Mouse (Mus musculus) heart, postnatal 25 days (tissue): ENCODE measurements around the gene Proca1. TPM values are rescaled to one million over a fixed set of nuclear protein-coding genes. Genes with fewer than 3 reads are reported as not detected.

ENCODE experiments used
- microRNA-seq: library from miRNA; unstranded; fragments of <30 nt; microRNA quantifications from one replicate; pipeline ENCODE4 v1.2.0, GENCODE M21; 2022
- total RNA-seq, 2 experiments: library from RNA; stranded (reverse); gene quantifications; 2 replicates each; pipeline ENCODE4 v1.2.3; 2021

Proca1 gene
- total RNA-seq, 2 experiments from 2014 or later = 0.31 to 1.1 TPM

Small RNA genes within 50 kb of the gene (microRNA-seq; reads per million reads assigned to microRNA genes)
- gene Mir7653 = 1.1 reads per million

Other genes starting within 250 kb of the Proca1 start
- gene Phf12, start 210.6 kb upstream of the Proca1 start, total RNA-seq = 10 to 100 TPM; 23.7 to 28.6 TPM
- 1 to 10 TPM; 3.2 to 4.4 TPM for gene Dhrs13, start 161.1 kb upstream of the Proca1 start, total RNA-seq
- 10 to 100 TPM; 59.3 to 61.2 TPM for gene Flot2, start 155.5 kb upstream of the Proca1 start, total RNA-seq
- gene Eral1, start 113.0 kb upstream of the Proca1 start, total RNA-seq = 10 to 100 TPM; 25.7 to 27.6 TPM
- gene Fam222b, start 98.7 kb upstream of the Proca1 start, total RNA-seq = 10 to 100 TPM; 10.8 to 12.3 TPM
- gene Traf4, start 27.8 kb upstream of the Proca1 start, total RNA-seq = 1 to 10 TPM; 4.6 to 6.7 TPM
- 1 to 10 TPM; 2.5 to 2.6 TPM for gene Nek8, start 16.7 kb upstream of the Proca1 start, total RNA-seq
- gene Tlcd1, start 16.7 kb upstream of the Proca1 start, total RNA-seq = 1 to 10 TPM; 5.5 to 7.2 TPM
- 100 to 1,000 TPM; 776 to 853 TPM for gene Rpl23a, start 9.8 kb upstream of the Proca1 start, total RNA-seq
- 10 to 100 TPM; 11.2 to 12.2 TPM for gene Rab34, start 5.0 kb upstream of the Proca1 start, total RNA-seq
- 10 to 100 TPM; 47.5 to 48.0 TPM for gene Sdf2, start 52.4 kb downstream of the Proca1 start, total RNA-seq
- gene Supt6, start 52.6 kb downstream of the Proca1 start, total RNA-seq = 10 to 100 TPM; 26.9 to 28.1 TPM
- gene 2610507B11Rik, start 68.4 kb downstream of the Proca1 start, total RNA-seq = 100 to 1,000 TPM; 190 to 210 TPM
- gene BC030499, start 97.4 kb downstream of the Proca1 start, total RNA-seq = 1 to 10 TPM in 1 of 2 experiments, under 1 TPM in 1; 0.98 to 1.5 TPM
- under 1 TPM; 0.62 to 0.67 TPM for gene Spag5, start 108.1 kb downstream of the Proca1 start, total RNA-seq
- under 1 TPM; 0.50 to 0.52 TPM for gene Aldoc, start 129.6 kb downstream of the Proca1 start, total RNA-seq
- gene Pigs, start 135.0 kb downstream of the Proca1 start, total RNA-seq = 10 to 100 TPM; 23.0 to 23.6 TPM
- 1 to 10 TPM; 4.2 to 4.6 TPM for gene Unc119, start 150.1 kb downstream of the Proca1 start, total RNA-seq
- gene Foxn1, start 193.2 kb downstream of the Proca1 start, total RNA-seq = not detected
- gene Slc13a2, start 228.8 kb downstream of the Proca1 start, total RNA-seq = not detected